10 mouse cellular contexts compared by ENCODE assay signal in the genomic region with DNA sequence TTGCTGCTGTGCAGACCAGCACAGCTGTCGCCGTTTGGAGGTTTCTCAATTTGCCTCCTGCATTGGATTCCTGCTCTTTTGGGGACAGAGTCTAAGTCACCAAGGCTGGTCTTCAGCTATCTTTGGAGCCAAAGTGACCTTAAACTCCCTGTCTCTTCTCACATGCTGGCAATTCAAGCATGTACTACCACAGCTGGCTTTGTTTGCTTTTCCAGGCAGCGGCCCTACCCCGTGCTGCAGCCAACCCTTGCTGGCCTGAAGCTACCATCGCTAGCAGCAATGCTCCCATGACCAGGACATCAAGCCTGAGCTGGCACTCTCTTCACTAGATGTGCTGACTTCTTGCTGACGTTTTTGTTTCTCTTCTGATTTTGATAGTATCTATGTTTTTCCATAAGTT. TPM values are rescaled to one million over a fixed set of nuclear protein-coding genes. Genes with fewer than 3 reads are reported as not detected.
A peak's percentile ranks its signal among the peaks of the same experiment; 100 is the strongest.
DNase-seq lines count a peak whose midpoint lies in the region; ATAC-seq lines count a peak whose summit lies in the region.
"Had no signal": no experiment of that assay in that cellular context is flagged by ENCODE, and none has a peak within 500 bp of the region (broad histone marks: within the 10 kb centered on the region; RNA-seq: fewer than 3 reads in every experiment).

No protein-coding gene starts in this region.

- no peak overlapping the region for H3K4me2 ChIP-seq in midbrain, embryonic 11.5 days
- no peak overlapping the region for H3K4me2 ChIP-seq in liver, embryonic 11.5 days

- ATAC-seq in midbrain, embryonic 11.5 days (ENCODE audit: low FRiP score), result no peak
- ATAC-seq in liver, embryonic 11.5 days (replicated peaks; ENCODE audit: low FRiP score), result 0 out of 2 replicates have a peak, but pooled peaks have one; percentile 15
- no peak for ATAC-seq in CD4-positive, CD25-positive, alpha-beta regulatory T cell, adult 4 months

- H3K9me3 ChIP-seq in midbrain, embryonic 11.5 days (ENCODE audit: control insufficient read depth, low read length), result no peaks in the 10 kb centered on the region
- no peaks in the 10 kb centered on the region for H3K9me3 ChIP-seq in midbrain, embryonic 10.5 days (replicated peaks)
- no peaks in the 10 kb centered on the region for H3K9me3 ChIP-seq in liver, embryonic 11.5 days (ENCODE audit: control insufficient read depth, low read length)

- no peak overlapping the region for H3K4me3 ChIP-seq in midbrain, embryonic 11.5 days (ENCODE audit: low read depth, low read length)
- no peak overlapping the region for H3K4me3 ChIP-seq in midbrain, embryonic 10.5 days
- H3K4me3 ChIP-seq in liver, embryonic 11.5 days (ENCODE audit: low read depth, low read length), result no peak overlapping the region
- H3K4me3 ChIP-seq: myocyte had no signal

- H3K27ac ChIP-seq in midbrain, embryonic 11.5 days (ENCODE audit: low read depth, low read length), result no peak overlapping the region
- H3K27ac ChIP-seq in midbrain, embryonic 10.5 days (replicated peaks), result no peak overlapping the region
- H3K27ac ChIP-seq in liver, embryonic 11.5 days (ENCODE audit: low read depth, low read length), result no peak overlapping the region; the same call in 1 of the 2 replicates

- H3K4me1 ChIP-seq in midbrain, embryonic 11.5 days (ENCODE audit: control insufficient read depth, insufficient read depth, low read length), result no peaks in the 10 kb centered on the region
- H3K4me1 ChIP-seq in midbrain, embryonic 10.5 days, result no peaks in the 10 kb centered on the region
- H3K4me1 ChIP-seq in liver, embryonic 11.5 days (replicated peaks; ENCODE audit: control insufficient read depth, insufficient read depth, low read length), result peaks cover 9% of the 10 kb centered on the region

- H3K27me3 ChIP-seq in midbrain, embryonic 11.5 days (ENCODE audit: control insufficient read depth, insufficient read depth, low read length), result no peaks in the 10 kb centered on the region
- H3K27me3 ChIP-seq in midbrain, embryonic 10.5 days (ENCODE audit: low read depth, poor library complexity, severe bottlenecking), result no peaks in the 10 kb centered on the region
- no peaks in the 10 kb centered on the region for H3K27me3 ChIP-seq in liver, embryonic 11.5 days (replicated peaks; ENCODE audit: control insufficient read depth, insufficient read depth, low read length)

- 81% methylated on average over 6 of the region's 6 CpGs for WGBS in midbrain, embryonic 11.5 days
- 79% methylated on average over 6 of the region's 6 CpGs for WGBS in midbrain, embryonic 10.5 days
- 72% methylated on average over 6 of the region's 6 CpGs for WGBS in liver, embryonic 11.5 days

- peak; percentile 38 for DNase-seq in adrenal gland, postnatal 10 days
- DNase-seq in adrenal gland, postnatal 14 days, result no peak
- DNase-seq in midbrain, embryonic 11.5 days (ENCODE audit: low spot score, missing footprints), result peak; percentile 73
- DNase-seq in midbrain, embryonic 10.5 days (ENCODE audit: low spot score), result no peak
- DNase-seq in liver, embryonic 11.5 days (ENCODE audit: low spot score), result no peak
- DNase-seq in cerebellum, adult 9-10 months, result no peak
- DNase-seq in spleen, adult 18-20 months, result no peak
- DNase-seq: left cerebral cortex, postnatal 4 days had no signal

- H3K9ac ChIP-seq in midbrain, embryonic 11.5 days (ENCODE audit: low read length), result no peak overlapping the region
- H3K9ac ChIP-seq in liver, embryonic 11.5 days (ENCODE audit: low read depth, low read length), result no peak overlapping the region

- 0 out of 2 replicates have a peak, but pooled peaks cover 2% of the 10 kb centered on the region for H3K36me3 ChIP-seq in midbrain, embryonic 11.5 days (ENCODE audit: control insufficient read depth, insufficient read depth, low read length)
- peaks cover 29% of the 10 kb centered on the region for H3K36me3 ChIP-seq in midbrain, embryonic 10.5 days
- peaks cover 2% of the 10 kb centered on the region for H3K36me3 ChIP-seq in liver, embryonic 11.5 days (ENCODE audit: control insufficient read depth, insufficient read depth, low read length)

RNA-seq across cellular contexts. Expression of a gene that starts 15.2 kb away (rescaled TPM):
- 10 to 100 TPM; 27.8 to 31.8 TPM for total RNA-seq in adrenal gland, postnatal 10 days (2021)
- total RNA-seq in adrenal gland, postnatal 14 days (2021), result 32.3 and 33.7 TPM in 2 replicates
- polyA plus RNA-seq in midbrain, embryonic 11.5 days (2014; fragmentation: Nextera tagmentation; extraction: Ambion mirVana), result 20.0 and 20.3 TPM in 2 replicates
- polyA plus RNA-seq in midbrain, embryonic 10.5 days (2016; fragmentation: Nextera tagmentation; extraction: Ambion mirVana), result 13.6 and 14.2 TPM in 2 replicates
- 36.2 and 39.3 TPM in 2 replicates for polyA plus RNA-seq in liver, embryonic 11.5 days (2014; fragmentation: Nextera tagmentation; extraction: Ambion mirVana)
- 10 to 100 TPM; 19.5 to 20.4 TPM for polyA plus RNA-seq in CD4-positive, CD25-positive, alpha-beta regulatory T cell, adult 4 months (2017; shearing (Covaris generic))

RNA-seq across cellular contexts. Expression of a gene that starts 26.5 kb away (rescaled TPM):
- total RNA-seq in adrenal gland, postnatal 10 days (2021), result 10 to 100 TPM; 32.7 to 35.4 TPM
- 53.1 and 54.6 TPM in 2 replicates for total RNA-seq in adrenal gland, postnatal 14 days (2021)
- polyA plus RNA-seq in midbrain, embryonic 11.5 days (2014; fragmentation: Nextera tagmentation; extraction: Ambion mirVana), result 53.6 and 55.0 TPM in 2 replicates
- polyA plus RNA-seq in midbrain, embryonic 10.5 days (2016; fragmentation: Nextera tagmentation; extraction: Ambion mirVana), result 37.3 and 41.3 TPM in 2 replicates
- 29.2 and 32.3 TPM in 2 replicates for polyA plus RNA-seq in liver, embryonic 11.5 days (2014; fragmentation: Nextera tagmentation; extraction: Ambion mirVana)
- 10 to 100 TPM; 59.2 to 71.1 TPM for polyA plus RNA-seq in CD4-positive, CD25-positive, alpha-beta regulatory T cell, adult 4 months (2017; shearing (Covaris generic))

RNA-seq across cellular contexts. Expression of a gene that starts 42.4 kb away (rescaled TPM):
- total RNA-seq in adrenal gland, postnatal 10 days (2021), result 100 to 1,000 TPM; 429 to 446 TPM
- total RNA-seq in adrenal gland, postnatal 14 days (2021), result 366 and 383 TPM in 2 replicates
- 475 and 516 TPM in 2 replicates for polyA plus RNA-seq in midbrain, embryonic 11.5 days (2014; fragmentation: Nextera tagmentation; extraction: Ambion mirVana)
- polyA plus RNA-seq in midbrain, embryonic 10.5 days (2016; fragmentation: Nextera tagmentation; extraction: Ambion mirVana), result 382 and 459 TPM in 2 replicates
- 728 and 826 TPM in 2 replicates for polyA plus RNA-seq in liver, embryonic 11.5 days (2014; fragmentation: Nextera tagmentation; extraction: Ambion mirVana)
- 1,000 to 10,000 TPM; 1,603 to 2,725 TPM for polyA plus RNA-seq in CD4-positive, CD25-positive, alpha-beta regulatory T cell, adult 4 months (2017; shearing (Covaris generic))

RNA-seq across cellular contexts. Expression of a gene that starts 50.5 kb away (rescaled TPM):
- 1 to 10 TPM; 9.3 TPM for total RNA-seq in adrenal gland, postnatal 10 days (2021)
- 9.0 and 12.1 TPM in 2 replicates for total RNA-seq in adrenal gland, postnatal 14 days (2021)
- polyA plus RNA-seq in midbrain, embryonic 11.5 days (2014; fragmentation: Nextera tagmentation; extraction: Ambion mirVana), result 0.63 and 1.5 TPM in 2 replicates
- 0.68 and 0.77 TPM in 2 replicates for polyA plus RNA-seq in midbrain, embryonic 10.5 days (2016; fragmentation: Nextera tagmentation; extraction: Ambion mirVana)
- polyA plus RNA-seq in liver, embryonic 11.5 days (2014; fragmentation: Nextera tagmentation; extraction: Ambion mirVana), result 1.3 and 1.4 TPM in 2 replicates
- polyA plus RNA-seq in CD4-positive, CD25-positive, alpha-beta regulatory T cell, adult 4 months (2017; shearing (Covaris generic)), result 10 to 100 TPM; 47.4 to 53.6 TPM

Comparison
In these comparisons a context has a peak if more than half of its experiments do, and no peak if none do; other contexts are left out.
1. DNase-seq: peak in adrenal gland, postnatal 10 days (single experiment) and midbrain, embryonic 11.5 days (single experiment); none in adrenal gland, postnatal 14 days (single experiment), midbrain, embryonic 10.5 days (single experiment), liver, embryonic 11.5 days (single experiment), cerebellum, adult 9-10 months (single experiment) and spleen, adult 18-20 months (0 of 2).